Mouse (Mus musculus): ENCODE results near the gene Car7. TPM values are rescaled to one million over a fixed set of nuclear protein-coding genes. Genes with fewer than 3 reads are reported as not detected.
A peak's percentile ranks its signal among the peaks of the same experiment; 100 is the strongest.

Car7 gene
- polyA plus RNA-seq (2012; rRNA removed) = 2.5 and 5.0 TPM in 2 replicates
- polyA plus RNA-seq (2014; fragmentation: Nextera tagmentation; extraction: Ambion mirVana) = 5.0 and 11.2 TPM in 2 replicates

DNA sequence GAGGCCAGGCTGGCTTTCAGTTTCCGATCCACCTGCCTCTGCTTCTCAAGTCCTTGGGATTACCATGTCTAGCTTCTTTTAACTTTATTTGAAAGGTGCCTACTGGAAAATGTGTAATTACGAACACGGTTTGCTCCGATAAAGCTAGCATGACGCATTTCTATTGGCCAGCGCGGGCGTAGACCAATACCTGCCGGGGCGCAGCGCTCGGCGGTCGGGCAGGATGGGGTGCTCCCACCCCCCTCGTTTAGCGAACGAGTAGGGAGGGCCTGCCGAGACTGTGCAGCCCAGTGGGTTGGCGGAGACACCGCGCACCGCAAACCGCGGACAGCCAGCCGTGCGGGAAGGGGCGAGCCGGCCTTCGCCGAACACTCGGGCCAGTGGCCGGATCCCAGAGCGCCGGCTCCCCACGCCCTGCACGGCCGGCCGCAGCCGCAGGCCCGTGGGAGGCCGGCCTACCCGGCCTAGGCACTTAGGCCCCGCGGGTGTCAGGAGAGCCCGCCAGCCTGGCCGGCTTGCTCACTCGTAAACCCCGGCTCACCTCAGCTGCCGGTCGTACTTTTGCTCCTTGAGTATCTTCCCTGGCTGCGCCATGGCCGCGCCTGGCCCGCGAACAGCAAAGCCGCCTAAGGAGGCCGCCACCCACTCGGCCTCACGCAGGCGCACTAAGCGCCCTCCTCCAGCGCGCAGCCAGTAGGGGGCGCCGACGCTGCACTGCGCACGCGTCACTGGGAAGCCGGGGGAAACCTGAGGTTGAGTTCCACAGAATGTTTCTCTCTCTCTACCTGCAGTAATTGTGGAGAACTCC lies at the start of gene Car7, which contains the start of gene Nae1:
Car7 (plus strand) TSS at position 719 of the 808 bp plus-strand sequence.
Nae1 (minus strand) TSS at position 667 of the 808 bp plus-strand sequence.
- Histone ChIP-seq H3K27ac (no peak within 1 kb of the TSS; the same call in 1 of the 2 replicates), H3K4me1 (replicated peaks; ENCODE audit: control insufficient read depth in 2 of 2, insufficient read depth in 2 of 2, low read length in 1 of 2) (peaks cover 9 to 16% of the 10 kb centered on the region in 2 experiments), H3K27me3 (ENCODE audit: control insufficient read depth, insufficient read depth, low read length) (peaks cover 4% of the 10 kb centered on the region; the same call in 1 of the 2 replicates), H3K36me3 (replicated peaks; ENCODE audit: control insufficient read depth, insufficient read depth, low read depth) (peaks cover 5% of the 10 kb centered on the region), H3K4me2 (ENCODE audit: low read depth) (peak within 1 kb of the TSS; percentile 83), H3K4me3 (ENCODE audit: insufficient read depth in 1 of 2, low read depth in 2 of 2, low read length in 2 of 2) (peak within 1 kb of the TSS; percentile 87 to 100), H3K9ac (replicated peaks) (peak within 1 kb of the TSS; percentile 84), H3K9me3 (ENCODE audit: control insufficient read depth, low read length) (no peaks in the 10 kb centered on the region)
- ATAC-seq (ENCODE audit: insufficient read depth) = peak; percentile 95
- DNase-seq (ENCODE audit: low read depth in 3 of 3, low spot score in 3 of 3) = peak; percentile 78 to 82 (median 80)
- TF ChIP-seq EP300 (IDR thresholded peaks at IDR 0.05; ENCODE audit: low read depth) = no peak
- TF ChIP-seq CTCF (IDR thresholded peaks at IDR 0.05; ENCODE audit: low read depth) = peak; percentile 98
- WGBS (ENCODE audit: insufficient replicate concordance) = under 1% methylated on average over 70 of the region's 70 CpGs

DNA sequence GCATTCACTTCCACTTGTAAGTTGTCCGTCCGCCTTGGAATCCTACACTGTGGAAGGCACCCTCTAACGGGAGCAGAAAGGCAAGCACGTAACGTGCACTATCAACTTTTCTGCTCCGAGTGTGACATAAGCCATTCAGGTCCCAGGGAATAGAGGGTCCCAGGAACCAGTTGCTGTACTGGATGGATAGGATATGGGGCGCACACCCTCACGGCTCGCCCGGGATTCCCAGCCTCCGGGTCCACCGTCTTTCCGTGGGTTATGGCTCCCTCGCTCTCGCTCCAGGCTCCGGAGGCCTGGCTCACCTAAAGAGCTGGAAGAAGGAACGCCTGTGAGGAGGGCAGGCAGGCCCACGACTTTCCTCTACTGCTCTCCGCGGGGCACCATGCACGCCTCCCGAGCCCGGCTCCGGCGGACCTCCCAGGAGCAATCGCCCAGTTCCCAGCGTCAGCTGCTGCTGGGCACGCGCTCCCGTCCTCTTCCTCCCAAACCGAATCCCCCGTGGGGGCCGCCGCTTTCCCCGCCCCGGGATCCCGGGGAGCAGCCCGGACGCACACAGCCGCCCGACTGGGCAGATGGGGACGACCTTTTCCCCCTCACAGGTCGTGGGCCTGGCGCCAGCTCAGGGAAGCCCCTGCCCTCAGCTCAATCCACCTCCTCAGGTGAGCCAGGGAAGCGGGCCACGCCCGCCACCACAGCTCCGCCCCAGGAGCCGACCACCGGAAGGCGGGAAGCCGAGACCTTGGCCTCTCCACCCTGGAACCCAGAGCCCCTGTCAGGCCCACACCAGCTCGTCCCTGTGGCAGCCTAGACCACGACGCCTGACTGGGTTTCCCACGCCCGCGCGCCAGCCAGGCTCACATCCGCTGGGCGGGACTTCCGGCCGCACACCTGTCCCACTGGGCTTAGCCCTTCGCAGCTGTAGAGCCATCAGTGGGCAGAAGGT lies 25.2 kb upstream of the Car7 start, which contains the start of gene Terb1:
Terb1 (minus strand) TSS at position 850 of the 946 bp plus-strand sequence.
- TF ChIP-seq EP300 (IDR thresholded peaks at IDR 0.05; ENCODE audit: low read depth) (no peak), CTCF (IDR thresholded peaks at IDR 0.05; ENCODE audit: low read depth) (no peak)
- no peaks in the 10 kb centered on the region for H3K27me3 ChIP-seq (ENCODE audit: control insufficient read depth, insufficient read depth, low read length)
- no peak within 1 kb of the TSS for H3K27ac ChIP-seq
- ATAC-seq (ENCODE audit: insufficient read depth) = peak; percentile 35; the same call in 1 of the 2 replicates
- H3K9ac ChIP-seq (replicated peaks) = peak within 1 kb of the TSS; percentile 48
- WGBS (ENCODE audit: insufficient replicate concordance) = 3% methylated on average over 64 of the region's 64 CpGs
- peak within 1 kb of the TSS; percentile 84 for H3K4me2 ChIP-seq (ENCODE audit: low read depth)
- no peaks in the 10 kb centered on the region for H3K9me3 ChIP-seq (ENCODE audit: control insufficient read depth, low read length)
- peak within 1 kb of the TSS; percentile 28 to 56 for H3K4me3 ChIP-seq (ENCODE audit: insufficient read depth in 1 of 2, low read depth in 2 of 2, low read length in 2 of 2)
- no peak for DNase-seq (ENCODE audit: low read depth in 3 of 3, low spot score in 3 of 3)
- H3K36me3 ChIP-seq (replicated peaks; ENCODE audit: control insufficient read depth, insufficient read depth, low read depth) = peaks cover 3% of the 10 kb centered on the region; the same call in 1 of the 2 replicates
- 0 out of 4 replicates have a peak, but pooled peaks cover 0 to 1% of the 10 kb centered on the region in 2 experiments for H3K4me1 ChIP-seq (replicated peaks; ENCODE audit: control insufficient read depth in 2 of 2, insufficient read depth in 2 of 2, low read length in 1 of 2)

DNA sequence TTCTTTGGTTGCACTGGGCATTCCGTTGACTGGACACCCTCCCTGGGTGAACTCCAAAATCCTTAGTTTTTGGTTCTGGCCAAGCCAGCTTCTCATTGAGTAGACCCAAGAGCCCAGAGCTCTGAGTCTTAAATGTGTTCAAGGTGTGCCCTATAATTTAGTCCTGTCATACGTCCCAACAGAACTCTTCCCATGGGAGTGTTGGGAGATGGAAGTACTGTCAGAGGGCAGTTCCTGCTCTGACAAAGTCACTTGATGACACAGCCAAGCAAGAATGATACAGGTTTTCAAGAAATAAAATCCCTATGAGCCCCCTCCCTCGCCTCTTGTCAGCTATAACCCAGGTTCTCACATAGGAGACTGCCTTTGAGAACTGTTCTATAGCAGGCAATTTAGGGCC lies 24.4 kb upstream of the Car7 start:
- no peaks in the 10 kb centered on the region for H3K27me3 ChIP-seq (ENCODE audit: control insufficient read depth, insufficient read depth, low read length)
- ATAC-seq (ENCODE audit: insufficient read depth) (no peak), DNase-seq (ENCODE audit: low read depth in 3 of 3, low spot score in 3 of 3) (no peak)
- H3K36me3 ChIP-seq (replicated peaks; ENCODE audit: control insufficient read depth, insufficient read depth, low read depth) = peaks cover 3% of the 10 kb centered on the region; the same call in 1 of the 2 replicates
- no peak overlapping the region for H3K27ac ChIP-seq
- no peak overlapping the region for H3K4me3 ChIP-seq (ENCODE audit: insufficient read depth in 1 of 2, low read depth in 2 of 2, low read length in 2 of 2)
- 79% methylated on average over 3 of the region's 3 CpGs for WGBS (ENCODE audit: insufficient replicate concordance)
- H3K9ac ChIP-seq (replicated peaks) = no peak overlapping the region
- TF ChIP-seq CTCF (IDR thresholded peaks at IDR 0.05; ENCODE audit: low read depth) = no peak
- no peak for TF ChIP-seq EP300 (IDR thresholded peaks at IDR 0.05; ENCODE audit: low read depth)
- no peak overlapping the region; the same call in 1 of the 2 replicates for H3K4me2 ChIP-seq (ENCODE audit: low read depth)
- H3K4me1 ChIP-seq (replicated peaks; ENCODE audit: control insufficient read depth in 2 of 2, insufficient read depth in 2 of 2, low read length in 1 of 2) = 0 out of 4 replicates have a peak, but pooled peaks cover 0 to 1% of the 10 kb centered on the region in 2 experiments
- no peaks in the 10 kb centered on the region for H3K9me3 ChIP-seq (ENCODE audit: control insufficient read depth, low read length)

- DNase-seq (ENCODE audit: low read depth in 3 of 3, low spot score in 3 of 3) = no peak
- 72% methylated on average over 5 of the region's 5 CpGs for WGBS (ENCODE audit: insufficient replicate concordance)
- no peak overlapping the region for H3K9ac ChIP-seq (replicated peaks)
- ATAC-seq (ENCODE audit: insufficient read depth) = no peak
- H3K36me3 ChIP-seq (replicated peaks; ENCODE audit: control insufficient read depth, insufficient read depth, low read depth) = peaks cover 4% of the 10 kb centered on the region
- H3K4me3 ChIP-seq (ENCODE audit: insufficient read depth in 1 of 2, low read depth in 2 of 2, low read length in 2 of 2) = no peak overlapping the region
- no peak overlapping the region for H3K4me2 ChIP-seq (ENCODE audit: low read depth)
- no peaks in the 10 kb centered on the region for H3K9me3 ChIP-seq (ENCODE audit: control insufficient read depth, low read length)
- no peaks in the 10 kb centered on the region for H3K4me1 ChIP-seq (replicated peaks; ENCODE audit: control insufficient read depth in 2 of 2, insufficient read depth in 2 of 2, low read length in 1 of 2)
- TF ChIP-seq CTCF (IDR thresholded peaks at IDR 0.05; ENCODE audit: low read depth) (no peak), EP300 (IDR thresholded peaks at IDR 0.05; ENCODE audit: low read depth) (no peak)
- H3K27ac ChIP-seq = no peak overlapping the region
- H3K27me3 ChIP-seq (ENCODE audit: control insufficient read depth, insufficient read depth, low read length) = no peaks in the 10 kb centered on the region
Observed at GRCm38 (mm10) chr8:104517872-104518271, 16.6 kb upstream of the Car7 start.
